Mouse (Mus musculus): ENCODE measurements around the gene Olfr679. TPM values are rescaled to one million over a fixed set of nuclear protein-coding genes. Genes with fewer than 3 reads are reported as not detected.
"Not testable (repeated sequence)": the region's sequence is repeated elsewhere in the genome, so short reads cannot be mapped to it uniquely, and the experiment has no call there.

The Olfr679 gene
- not detected for total RNA-seq (2021)

DNA sequence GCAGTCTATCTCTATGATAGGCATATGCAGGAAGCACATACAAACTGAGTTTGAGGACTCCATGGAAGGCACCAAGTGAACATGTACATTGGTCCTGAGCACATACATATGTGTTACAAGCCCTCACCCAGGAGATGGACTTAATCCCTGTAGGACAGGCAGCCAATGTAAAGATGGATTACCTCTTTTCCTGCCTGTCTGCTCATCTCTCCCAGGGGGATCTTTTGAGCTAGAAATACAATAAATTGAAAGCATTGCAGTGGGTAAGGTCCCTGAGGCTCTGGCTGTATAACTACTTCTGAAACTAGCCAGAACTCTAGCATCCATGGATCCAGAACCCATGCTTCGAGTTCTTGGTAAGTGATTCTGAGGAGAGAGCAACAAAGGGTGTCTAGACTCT lies at the start of gene Olfr679:
Gene Olfr679 (plus strand): TSS at position 301 of the 400 bp plus-strand sequence.
- intact Hi-C loops (cut with DNase I): no loop called here
- DNase-seq: no peak

DNA sequence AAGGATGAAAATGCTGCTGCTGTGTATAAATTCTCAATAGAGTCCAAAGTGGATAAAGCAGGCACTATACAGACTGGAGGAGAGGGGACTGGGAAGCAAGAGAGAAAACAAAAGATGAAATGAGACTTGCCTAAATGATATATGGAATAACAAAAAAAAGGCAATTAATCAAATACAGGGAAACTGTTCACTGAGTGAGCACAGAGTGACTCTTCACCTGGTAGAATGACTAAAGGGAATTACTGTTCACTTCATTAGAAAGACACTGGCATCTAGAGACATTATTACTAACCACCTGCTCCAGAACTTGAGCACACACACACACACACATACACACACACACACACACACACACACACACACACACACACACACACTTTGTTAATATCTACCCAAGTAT lies 48.6 kb upstream of the Olfr679 start, which contains the start of gene Olfr676:
Gene Olfr676 (plus strand): TSS at position 301 of the 400 bp plus-strand sequence.
- intact Hi-C loops (cut with DNase I): no loop called here

DNA sequence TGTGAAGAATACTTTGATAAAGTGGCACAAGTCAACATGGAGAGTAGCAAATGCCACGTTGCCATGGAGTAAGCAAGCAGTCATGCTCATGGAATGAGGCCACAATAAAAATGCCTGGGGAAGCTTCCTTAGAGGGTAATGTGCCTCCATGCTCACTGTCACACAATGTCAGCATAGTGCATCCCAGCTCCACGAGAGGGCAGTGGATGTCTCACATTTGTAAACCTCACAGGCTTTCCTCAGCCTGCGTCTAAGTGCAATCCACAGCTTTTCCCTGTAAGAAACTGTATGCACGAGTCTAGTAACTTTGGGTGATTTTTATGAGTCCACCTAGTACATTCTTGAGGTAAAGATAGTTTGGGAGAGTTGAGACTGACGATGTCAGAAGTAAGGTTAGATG lies 47.2 kb upstream of the Olfr679 start:
- intact Hi-C loops (cut with DNase I); DNase-seq: not testable (repeated sequence)

More for the DNA sequence above, 48.6 kb upstream of the Olfr679 start, which contains the start of gene Olfr676:
- no peak for DNase-seq

- no peak for DNase-seq
- intact Hi-C loops (cut with DNase I): no loop called here
Measured at GRCm38 (mm10) chr7:105058951-105059350, 22.1 kb upstream of the Olfr679 start.

- intact Hi-C loops (cut with DNase I): no loop called here
- no peak for DNase-seq
Measured at GRCm38 (mm10) chr7:105064175-105064574, 16.8 kb upstream of the Olfr679 start, which contains the start of gene Olfr678. Gene Olfr678, plus strand, starts transcription at chr7:105064475.

GRCm38 (mm10) chr7:105092717-105093116 lies 11.7 kb downstream of the Olfr679 start, which contains the start of gene Olfr680-ps1:
Gene Olfr680-ps1, minus strand, starts transcription at chr7:105092817.
- intact Hi-C loops (cut with DNase I); DNase-seq: not testable (repeated sequence)

- no peak for DNase-seq
- intact Hi-C loops (cut with DNase I): no loop called here
Measured at GRCm38 (mm10) chr7:105116536-105116935, 35.5 kb downstream of the Olfr679 start, which contains the start of gene Olfr681. Gene Olfr681, plus strand, starts transcription at chr7:105116836.

Other genes starting within 250 kb of the Olfr679 start
- gene Usp17lb, start 238.6 kb upstream of the Olfr679 start, total RNA-seq (2021): not detected
- gene Usp17la, start 224.2 kb upstream of the Olfr679 start, total RNA-seq (2021): not detected
- gene Olfr665, start 203.2 kb upstream of the Olfr679 start, total RNA-seq (2021): not detected
- not detected for gene Olfr666, start 185.3 kb upstream of the Olfr679 start, total RNA-seq (2021)
- not detected for gene Olfr667, start 159.7 kb upstream of the Olfr679 start, total RNA-seq (2021)
- gene Olfr668, start 153.1 kb upstream of the Olfr679 start, total RNA-seq (2021): not detected
- gene Olfr669, start 147.0 kb upstream of the Olfr679 start, total RNA-seq (2021): not detected
- gene Olfr670, start 118.6 kb upstream of the Olfr679 start, total RNA-seq (2021): not detected
- not detected for gene Olfr671, start 102.1 kb upstream of the Olfr679 start, total RNA-seq (2021)
- gene Olfr672, start 79.2 kb upstream of the Olfr679 start, total RNA-seq (2021): not detected
- not detected for gene Olfr675, start 52.7 kb upstream of the Olfr679 start, total RNA-seq (2021)
- not detected for gene Olfr676, start 48.5 kb upstream of the Olfr679 start, total RNA-seq (2021)
- gene Olfr677, start 29.8 kb upstream of the Olfr679 start, total RNA-seq (2021): not detected
- gene Olfr678, start 16.7 kb upstream of the Olfr679 start, total RNA-seq (2021): not detected
- not detected for gene Olfr680-ps1, start 11.6 kb downstream of the Olfr679 start, total RNA-seq (2021)
- not detected for gene Olfr681, start 35.6 kb downstream of the Olfr679 start, total RNA-seq (2021)
- gene Olfr683, start 65.8 kb downstream of the Olfr679 start, total RNA-seq (2021): not detected
- not detected for gene Olfr684, start 82.4 kb downstream of the Olfr679 start, total RNA-seq (2021)
- gene Olfr685, start 104.8 kb downstream of the Olfr679 start, total RNA-seq (2021): not detected
- gene Olfr686, start 126.3 kb downstream of the Olfr679 start, total RNA-seq (2021): not detected
- not detected for gene Olfr688, start 206.9 kb downstream of the Olfr679 start, total RNA-seq (2021)
- not detected for gene Olfr689, start 230.0 kb downstream of the Olfr679 start, total RNA-seq (2021)

All from heart, postnatal 36 days (tissue).